Mouse (Mus musculus) lung, embryonic 14.5 days (tissue): ENCODE measurements around the gene Slc26a1. TPM values are rescaled to one million over a fixed set of nuclear protein-coding genes. Genes with fewer than 3 reads are reported as not detected.

ENCODE experiments used
- ATAC-seq: fragments of 200-750 bp; cut with Nextera tagmentation; 2 replicates; pipeline ENCODE4 v1.8.0; 2017; ENCODE audit warnings: mild to moderate bottlenecking, moderate TSS enrichment, moderate library complexity; ENCODE audit not compliant: insufficient read depth
- DNase-seq: peaks from one replicate; pipeline ENCODE4 v3.0.0-alpha.2; 2015
- H3K27ac ChIP-seq: fragments of 300-500 bp; sonication (generic); 2 replicates; pipeline ENCODE4 v1.5.1; 2014; ENCODE audit warnings: low read depth, mild to moderate bottlenecking, moderate library complexity
- H3K27me3 ChIP-seq: fragments of 300-500 bp; sonication (generic); 2 replicates; pipeline ENCODE4 v1.6.1; 2014; ENCODE audit warnings: low read length, control low read depth; ENCODE audit not compliant: insufficient read depth
- H3K36me3 ChIP-seq: fragments of 300-500 bp; sonication (generic); 2 replicates; pipeline ENCODE4 v1.6.1; 2014; ENCODE audit warnings: control low read depth; ENCODE audit not compliant: insufficient read depth
- H3K4me1 ChIP-seq: fragments of 300-500 bp; sonication (generic); 2 replicates; pipeline ENCODE4 v1.6.1; 2014; ENCODE audit warnings: antibody characterized with exemption, control low read depth; ENCODE audit not compliant: insufficient read depth
- H3K4me2 ChIP-seq: fragments of 300-500 bp; sonication (generic); 2 replicates; pipeline ENCODE4 v1.6.1; 2014; ENCODE audit warnings: mild to moderate bottlenecking
- H3K4me3 ChIP-seq: fragments of 300-500 bp; sonication (generic); 2 replicates; pipeline ENCODE4 v1.5.1; 2014; ENCODE audit warnings: low read depth, low read length
- H3K9ac ChIP-seq: fragments of 300-500 bp; sonication (generic); 2 replicates; pipeline ENCODE4 v1.6.1; 2014
- H3K9me3 ChIP-seq: fragments of 300-500 bp; sonication (generic); 2 replicates; pipeline ENCODE4 v1.6.1; 2016; ENCODE audit warnings: low read depth, low read length, control low read depth
- CTCF ChIP-seq: IDR thresholded peaks from 2 replicates; pipeline ENCODE4 v1.5.1; 2016; ENCODE audit warnings: antibody characterized with exemption, low read depth
- WGBS: fragments of 180-500 bp; shearing (Covaris S2); extraction: QIAGEN DNeasy Blood & Tissue Kit; methylation state at CpG from one replicate; pipeline ENCODE4 v1.1.7; 2014; 5-methylcytosine and 5-hydroxymethylcytosine counted together
- polyA plus RNA-seq: library from polyadenylated mRNA; unstranded; fragments of >200 nt; fragmentation: Nextera tagmentation; extraction: Ambion mirVana; gene quantifications from 2 replicates; pipeline ENCODE4 v1.2.1, GENCODE M21; 2014

Slc26a1 gene
- polyA plus RNA-seq, 1 experiment from 2014 or later, result 0.70 TPM

GRCm38 (mm10) chr5:108659698-108660631, 15.4 kb downstream of the Slc26a1 start, which contains the start of gene Idua:
Idua (plus strand) TSS chr5:108660331.
- no peaks in the 10 kb centered on the region for H3K27me3 ChIP-seq
- TF ChIP-seq CTCF, result no peak
- peaks cover 31% of the 10 kb centered on the region for H3K36me3 ChIP-seq
- H3K4me2 ChIP-seq, result peak within 1 kb of the TSS; percentile 93
- ATAC-seq (peak; percentile 75), DNase-seq (no peak)
- peak within 1 kb of the TSS; percentile 84 for H3K4me3 ChIP-seq
- H3K9ac ChIP-seq, result peak within 1 kb of the TSS; percentile 93
- no peaks in the 10 kb centered on the region for H3K4me1 ChIP-seq
- no peaks in the 10 kb centered on the region for H3K9me3 ChIP-seq
- WGBS, result 11% methylated on average over 24 of the region's 24 CpGs
- peak within 1 kb of the TSS; percentile 36; the same call in 1 of the 2 replicates for H3K27ac ChIP-seq

- WGBS, result 95% methylated on average over 1 of the region's 1 CpGs
- Histone ChIP-seq H3K27ac (no peak overlapping the region), H3K9ac (no peak overlapping the region), H3K9me3 (no peaks in the 10 kb centered on the region), H3K4me3 (no peak overlapping the region), H3K27me3 (no peaks in the 10 kb centered on the region), H3K4me2 (no peak overlapping the region), H3K36me3 (peaks cover 45% of the 10 kb centered on the region), H3K4me1 (no peaks in the 10 kb centered on the region)
- DNase-seq (no peak), ATAC-seq (no peak)
- TF ChIP-seq CTCF, result no peak
Observed at GRCm38 (mm10) chr5:108658611-108659010, 16.8 kb downstream of the Slc26a1 start.

- Histone ChIP-seq H3K27ac (no peak overlapping the region), H3K9ac (no peak overlapping the region), H3K4me2 (no peak overlapping the region), H3K36me3 (peaks cover 55% of the 10 kb centered on the region), H3K27me3 (no peaks in the 10 kb centered on the region), H3K4me3 (no peak overlapping the region), H3K9me3 (no peaks in the 10 kb centered on the region), H3K4me1 (no peaks in the 10 kb centered on the region)
- WGBS, result 74% methylated on average over 5 of the region's 5 CpGs
- DNase-seq (no peak), ATAC-seq (no peak)
- TF ChIP-seq CTCF, result no peak
Observed at GRCm38 (mm10) chr5:108657406-108657805, 18.0 kb downstream of the Slc26a1 start.

- Histone ChIP-seq H3K36me3 (peaks cover 65% of the 10 kb centered on the region), H3K4me1 (no peaks in the 10 kb centered on the region), H3K4me3 (no peak overlapping the region), H3K27ac (no peak overlapping the region), H3K27me3 (no peaks in the 10 kb centered on the region), H3K4me2 (no peak overlapping the region), H3K9me3 (no peaks in the 10 kb centered on the region), H3K9ac (no peak overlapping the region)
- no peak for DNase-seq
- WGBS, result 89% methylated on average over 15 of the region's 15 CpGs
- ATAC-seq, result no peak
- no peak for TF ChIP-seq CTCF
Observed at GRCm38 (mm10) chr5:108655891-108656650, 19.3 kb downstream of the Slc26a1 start.

GRCm38 (mm10) chr5:108655381-108655780, 20.0 kb downstream of the Slc26a1 start:
- ATAC-seq, result no peak
- peaks cover 72% of the 10 kb centered on the region for H3K36me3 ChIP-seq

GRCm38 (mm10) chr5:108654444-108654990, 20.9 kb downstream of the Slc26a1 start:
- no peaks in the 10 kb centered on the region for H3K27me3 ChIP-seq
- no peaks in the 10 kb centered on the region for H3K9me3 ChIP-seq
- no peaks in the 10 kb centered on the region for H3K4me1 ChIP-seq
- H3K9ac ChIP-seq, result no peak overlapping the region
- WGBS, result 92% methylated on average over 10 of the region's 10 CpGs
- no peak for ATAC-seq
- no peak for DNase-seq
- no peak for TF ChIP-seq CTCF
- no peak overlapping the region for H3K4me3 ChIP-seq
- H3K27ac ChIP-seq, result no peak overlapping the region
- H3K36me3 ChIP-seq, result peaks cover 80% of the 10 kb centered on the region
- H3K4me2 ChIP-seq, result no peak overlapping the region

More at GRCm38 (mm10) chr5:108655381-108655780, 20.0 kb downstream of the Slc26a1 start:
- Histone ChIP-seq H3K4me3 (no peak overlapping the region), H3K27ac (no peak overlapping the region), H3K9ac (no peak overlapping the region), H3K4me1 (no peaks in the 10 kb centered on the region), H3K4me2 (no peak overlapping the region), H3K9me3 (no peaks in the 10 kb centered on the region), H3K27me3 (no peaks in the 10 kb centered on the region)
- WGBS, result 92% methylated on average over 9 of the region's 9 CpGs
- no peak for DNase-seq
- no peak for TF ChIP-seq CTCF
